ENCODE assay signal across 22 mouse cellular contexts in genomic region chr1:70371721-70372120, GRCm38 (mm10).
DNase-seq lines count a peak whose midpoint lies in the region; ATAC-seq lines count a peak whose summit lies in the region.
"Had no signal": no experiment of that assay in that cellular context is flagged by ENCODE, and none has a peak within 500 bp of the region (broad histone marks: within the 10 kb centered on the region; RNA-seq: fewer than 3 reads in every experiment).

No protein-coding gene starts in this region.

- intact Hi-C loops in left cerebral cortex, postnatal 25 days (cut with DNase I), result no loop called here
- intact Hi-C loops in left cerebral cortex, postnatal 36 days (cut with DNase I), result no loop called here

- DNase-seq in cerebellum, adult 18-20 months, result peak; percentile 1 to 6
- DNase-seq in left cerebral cortex, postnatal 25 days (ENCODE audit: low spot score in 2 of 2), result peak; percentile 7 to 28
- no peak for DNase-seq in left cerebral cortex, postnatal 36 days (ENCODE audit: low spot score in 2 of 2)
- peak; percentile 4 for DNase-seq in right cerebral cortex, adult 18-20 months
- no peak for DNase-seq in right cerebral cortex, postnatal 25 days
- DNase-seq: adrenal gland, adult 2 months; gastrocnemius, postnatal 25 days; kidney, adult 18-20 months; kidney, postnatal 10 days; liver, embryonic 13.5 days had no signal

- H3K9ac ChIP-seq in forebrain, embryonic 16.5 days (replicated peaks; ENCODE audit: low read depth, low read length), result no peak overlapping the region
- no peak overlapping the region for H3K9ac ChIP-seq in forebrain, embryonic 12.5 days
- H3K9ac ChIP-seq: embryonic facial prominence, embryonic 15.5 days; heart, embryonic 15.5 days; limb, embryonic 13.5 days; liver, embryonic 13.5 days; lung, embryonic 15.5 days; neural tube, embryonic 15.5 days; stomach, embryonic 15.5 days had no signal

- no peak overlapping the region for H3K27ac ChIP-seq in forebrain, embryonic 16.5 days (ENCODE audit: low read length)
- no peak overlapping the region for H3K27ac ChIP-seq in forebrain, embryonic 12.5 days
- H3K27ac ChIP-seq: embryonic facial prominence, embryonic 15.5 days; heart, embryonic 15.5 days; hindbrain, embryonic 10.5 days; limb, embryonic 13.5 days; liver, embryonic 13.5 days; lung, embryonic 15.5 days; neural tube, embryonic 15.5 days; stomach, embryonic 15.5 days had no signal

- no peak for ATAC-seq in cerebellum, adult (ENCODE audit: insufficient number of reproducible peaks, low FRiP score, low TSS enrichment)
- no peak for ATAC-seq in forebrain, embryonic 16.5 days
- no peak for ATAC-seq in forebrain, embryonic 12.5 days (ENCODE audit: low FRiP score)
- ATAC-seq: midbrain, embryonic 16.5 days had no signal

- H3K4me1 ChIP-seq in forebrain, embryonic 16.5 days (replicated peaks; ENCODE audit: control insufficient read depth, insufficient read depth, low read length), result no peaks in the 10 kb centered on the region; the same call in 1 of the 2 replicates
- H3K4me1 ChIP-seq in forebrain, embryonic 12.5 days, result no peaks in the 10 kb centered on the region
- H3K4me1 ChIP-seq: embryonic facial prominence, embryonic 15.5 days; heart, embryonic 15.5 days; hindbrain, embryonic 10.5 days; limb, embryonic 13.5 days; liver, embryonic 13.5 days; lung, embryonic 15.5 days; megakaryocyte, embryonic 14.5 days; neural tube, embryonic 15.5 days; stomach, embryonic 15.5 days had no signal

- H3K9me3 ChIP-seq in forebrain, embryonic 16.5 days (ENCODE audit: control insufficient read depth, low read length), result no peaks in the 10 kb centered on the region
- H3K9me3 ChIP-seq in forebrain, embryonic 12.5 days, result no peaks in the 10 kb centered on the region
- H3K9me3 ChIP-seq: embryonic facial prominence, embryonic 15.5 days; heart, embryonic 15.5 days; hindbrain, embryonic 10.5 days; limb, embryonic 13.5 days; liver, embryonic 13.5 days; lung, embryonic 15.5 days; neural tube, embryonic 15.5 days; stomach, embryonic 15.5 days had no signal

- no peaks in the 10 kb centered on the region for H3K27me3 ChIP-seq in forebrain, embryonic 16.5 days (replicated peaks; ENCODE audit: control insufficient read depth, insufficient read depth, low read length)
- H3K27me3 ChIP-seq in forebrain, embryonic 12.5 days, result no peaks in the 10 kb centered on the region
- H3K27me3 ChIP-seq: embryonic facial prominence, embryonic 15.5 days; heart, embryonic 15.5 days; limb, embryonic 13.5 days; liver, embryonic 13.5 days; lung, embryonic 15.5 days; megakaryocyte, embryonic 14.5 days; neural tube, embryonic 15.5 days; stomach, embryonic 15.5 days had no signal

- no peaks in the 10 kb centered on the region for H3K36me3 ChIP-seq in forebrain, embryonic 16.5 days (ENCODE audit: control insufficient read depth, insufficient read depth)
- H3K36me3 ChIP-seq in forebrain, embryonic 12.5 days (replicated peaks), result no peaks in the 10 kb centered on the region
- H3K36me3 ChIP-seq: embryonic facial prominence, embryonic 15.5 days; heart, embryonic 15.5 days; hindbrain, embryonic 10.5 days; limb, embryonic 13.5 days; liver, embryonic 13.5 days; lung, embryonic 15.5 days; neural tube, embryonic 15.5 days; stomach, embryonic 15.5 days had no signal

- WGBS in forebrain, embryonic 16.5 days, result 44% methylated on average over 4 of the region's 4 CpGs
- WGBS in forebrain, embryonic 12.5 days, result 70% methylated on average over 4 of the region's 4 CpGs

- peak overlapping the region; percentile 17; the same call in 1 of the 2 replicates for H3K4me2 ChIP-seq in forebrain, embryonic 16.5 days (ENCODE audit: low read length)
- no peak overlapping the region for H3K4me2 ChIP-seq in forebrain, embryonic 12.5 days
- H3K4me2 ChIP-seq: embryonic facial prominence, embryonic 15.5 days; heart, embryonic 15.5 days; limb, embryonic 13.5 days; liver, embryonic 13.5 days; lung, embryonic 15.5 days; neural tube, embryonic 15.5 days; stomach, embryonic 15.5 days had no signal

- H3K4me3 ChIP-seq in forebrain, embryonic 16.5 days (replicated peaks; ENCODE audit: low read length), result no peak overlapping the region
- H3K4me3 ChIP-seq in forebrain, embryonic 12.5 days (replicated peaks), result no peak overlapping the region
- H3K4me3 ChIP-seq: embryonic facial prominence, embryonic 15.5 days; heart, embryonic 15.5 days; hindbrain, embryonic 10.5 days; limb, embryonic 13.5 days; liver, embryonic 13.5 days; lung, embryonic 15.5 days; megakaryocyte, embryonic 14.5 days; neural tube, embryonic 15.5 days; stomach, embryonic 15.5 days had no signal

Comparison
In these comparisons a context has a peak if more than half of its experiments do, and no peak if none do; other contexts are left out.
1. DNase-seq: peak in cerebellum, adult 18-20 months (2 of 2), left cerebral cortex, postnatal 25 days (2 of 2) and right cerebral cortex, adult 18-20 months (single experiment); none in left cerebral cortex, postnatal 36 days (0 of 2) and right cerebral cortex, postnatal 25 days (single experiment).